Mouse (Mus musculus) limb, embryonic 14.5 days (tissue): ENCODE results near the gene Pi4k2b. TPM values are rescaled to one million over a fixed set of nuclear protein-coding genes. Genes with fewer than 3 reads are reported as not detected.
A peak's percentile ranks its signal among the peaks of the same experiment; 100 is the strongest.
"Not testable (repeated sequence)": the region's sequence is repeated elsewhere in the genome, so short reads cannot be mapped to it uniquely, and the experiment has no call there.

Source experiments
- ATAC-seq: fragments of 200-750 bp; cut with Nextera tagmentation; 2 replicates; pipeline ENCODE4 v1.8.0; 2017; ENCODE audit warnings: low read depth, moderate number of reproducible peaks, moderate TSS enrichment; ENCODE audit not compliant: low FRiP score
- DNase-seq: peaks from one replicate; pipeline ENCODE4 v3.0.0-alpha.2; 2015; ENCODE audit warnings: low spot score
- H3K27ac ChIP-seq: fragments of 300-500 bp; sonication (generic); replicated peaks from 2 replicates; pipeline ENCODE4 v1.5.1; 2014; ENCODE audit warnings: low read depth, mild to moderate bottlenecking, low read length, moderate library complexity, mixed read lengths
- H3K27me3 ChIP-seq: fragments of 300-500 bp; sonication (generic); 2 replicates; pipeline ENCODE4 v1.6.1; 2014; ENCODE audit warnings: low read length, mixed read lengths; ENCODE audit not compliant: control insufficient read depth, insufficient read depth
- H3K36me3 ChIP-seq: fragments of 300-500 bp; sonication (generic); 2 replicates; pipeline ENCODE4 v1.6.1; 2014; ENCODE audit warnings: mild to moderate bottlenecking, low read length, moderate library complexity, mixed read lengths; ENCODE audit not compliant: control insufficient read depth, insufficient read depth
- H3K4me1 ChIP-seq: fragments of 300-500 bp; sonication (generic); 2 replicates; pipeline ENCODE4 v1.6.1; 2014; ENCODE audit warnings: antibody characterized with exemption, low read length, mixed read lengths; ENCODE audit not compliant: control insufficient read depth, insufficient read depth
- H3K4me2 ChIP-seq: fragments of 300-500 bp; sonication (generic); replicated peaks from 2 replicates; pipeline ENCODE4 v1.6.1; 2014; ENCODE audit warnings: low read depth, mild to moderate bottlenecking, low read length, moderate library complexity; ENCODE audit not compliant: severe bottlenecking
- H3K4me3 ChIP-seq: fragments of 300-500 bp; sonication (generic); replicated peaks from 2 replicates; pipeline ENCODE4 v1.5.1; 2014; ENCODE audit warnings: low read length
- H3K9ac ChIP-seq: fragments of 300-500 bp; sonication (generic); 2 replicates; pipeline ENCODE4 v1.6.1; 2014; ENCODE audit warnings: mild to moderate bottlenecking, low read depth, low read length, moderate library complexity; ENCODE audit not compliant: severe bottlenecking
- H3K9me3 ChIP-seq: fragments of 300-500 bp; sonication (generic); 2 replicates; pipeline ENCODE4 v1.6.1; 2016; ENCODE audit warnings: low read length; ENCODE audit not compliant: control insufficient read depth
- POLR2A ChIP-seq: fragments of 200-500 bp; IDR thresholded peaks from 2 replicates; pipeline ENCODE4 v1.8.0; 2012; ENCODE audit warnings: inconsistent platforms, mild to moderate bottlenecking, moderate library complexity, borderline replicate concordance; ENCODE audit not compliant: insufficient read depth, insufficient read length; ENCODE audit errors: extremely low read depth
- WGBS: fragments of 180-500 bp; shearing (Covaris S2); extraction: QIAGEN DNeasy Blood & Tissue Kit; methylation state at CpG from one replicate; pipeline ENCODE4 v1.1.7; 2014; 5-methylcytosine and 5-hydroxymethylcytosine counted together
- polyA plus RNA-seq, 2 experiments: library from polyadenylated mRNA; depleted of rRNA in 1 of 2; stranded (reverse) in 1 of 2; unstranded in 1 of 2; fragments of >200 nt; fragmentation: Nextera tagmentation in 1 of 2; extraction: Ambion mirVana in 1 of 2; gene quantifications; 2 replicates each; pipeline versions ENCODE4 v1.2.1 to v1.2.3; 2012 to 2014

Gene Pi4k2b
- polyA plus RNA-seq (2012; rRNA removed): 23.3 and 27.7 TPM in 2 replicates
- polyA plus RNA-seq (2014; fragmentation: Nextera tagmentation; extraction: Ambion mirVana): 21.9 TPM in 2 replicates

GRCm38 (mm10) chr5:52741391-52742111, at the start of gene Pi4k2b:
Gene Pi4k2b, plus strand, starts transcription at chr5:52741574.
- H3K27me3 ChIP-seq: no peaks in the 10 kb centered on the region
- H3K27ac ChIP-seq: peak within 1 kb of the TSS; percentile 86
- DNase-seq (peak; percentile 58), ATAC-seq (peak; percentile 91)
- H3K36me3 ChIP-seq: no peaks in the 10 kb centered on the region
- H3K4me2 ChIP-seq: peak within 1 kb of the TSS; percentile 61
- no peaks in the 10 kb centered on the region for H3K9me3 ChIP-seq
- peaks cover 8% of the 10 kb centered on the region; the same call in 1 of the 2 replicates for H3K4me1 ChIP-seq
- WGBS: under 1% methylated on average over 33 of the region's 75 CpGs
- H3K4me3 ChIP-seq: peak within 1 kb of the TSS; percentile 58
- 0 out of 2 replicates have a peak, but pooled peaks have one; percentile 51 for TF ChIP-seq POLR2A
- peak within 1 kb of the TSS; percentile 85 for H3K9ac ChIP-seq

DNA sequence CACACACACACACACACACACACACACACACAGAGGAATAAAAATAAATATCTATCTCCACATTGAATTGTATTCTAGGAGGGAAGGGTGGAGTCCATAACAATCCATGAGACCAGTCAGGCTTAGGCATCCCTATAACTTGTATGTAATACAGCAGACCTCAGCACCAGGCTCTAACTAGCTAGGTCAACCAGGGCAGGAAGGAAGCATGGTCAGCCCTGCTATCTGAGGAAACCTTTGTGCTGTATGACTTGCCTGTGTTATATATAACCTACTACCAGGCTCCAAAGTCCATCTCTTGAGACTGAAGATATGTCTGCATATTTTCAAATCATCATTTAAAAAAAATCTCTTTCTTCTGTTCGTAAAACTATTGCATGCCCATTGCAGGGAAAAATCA, 44.1 kb upstream of the Pi4k2b start:
- Histone ChIP-seq H3K4me2 (no peak overlapping the region), H3K27ac (no peak overlapping the region), H3K36me3 (no peaks in the 10 kb centered on the region), H3K9me3 (no peaks in the 10 kb centered on the region), H3K4me1 (no peaks in the 10 kb centered on the region), H3K27me3 (no peaks in the 10 kb centered on the region), H3K9ac (no peak overlapping the region), H3K4me3 (no peak overlapping the region)
- TF ChIP-seq POLR2A: no peak
- DNase-seq: no peak
- WGBS: 88% methylated on average over 1 of the region's 1 CpGs
- ATAC-seq: no peak

- not testable (repeated sequence) for H3K9me3 ChIP-seq, ATAC-seq
- WGBS: 79% methylated on average over 7 of the region's 7 CpGs
Observed at GRCm38 (mm10) chr5:52697882-52698440, 43.4 kb upstream of the Pi4k2b start.

GRCm38 (mm10) chr5:52704562-52704961, 36.8 kb upstream of the Pi4k2b start:
- Histone ChIP-seq H3K36me3 (no peaks in the 10 kb centered on the region), H3K4me3 (no peak overlapping the region), H3K27ac (no peak overlapping the region), H3K4me1 (no peaks in the 10 kb centered on the region), H3K9me3 (no peaks in the 10 kb centered on the region), H3K4me2 (no peak overlapping the region), H3K27me3 (no peaks in the 10 kb centered on the region), H3K9ac (no peak overlapping the region)
- no peak for DNase-seq
- TF ChIP-seq POLR2A: no peak
- no peak for ATAC-seq
- 74% methylated on average over 4 of the region's 4 CpGs for WGBS

More at GRCm38 (mm10) chr5:52697882-52698440, 43.4 kb upstream of the Pi4k2b start:
- H3K4me3 ChIP-seq, H3K36me3 ChIP-seq, H3K4me1 ChIP-seq, H3K9ac ChIP-seq, H3K27ac ChIP-seq, H3K27me3 ChIP-seq, DNase-seq, H3K4me2 ChIP-seq: not testable (repeated sequence)

DNA sequence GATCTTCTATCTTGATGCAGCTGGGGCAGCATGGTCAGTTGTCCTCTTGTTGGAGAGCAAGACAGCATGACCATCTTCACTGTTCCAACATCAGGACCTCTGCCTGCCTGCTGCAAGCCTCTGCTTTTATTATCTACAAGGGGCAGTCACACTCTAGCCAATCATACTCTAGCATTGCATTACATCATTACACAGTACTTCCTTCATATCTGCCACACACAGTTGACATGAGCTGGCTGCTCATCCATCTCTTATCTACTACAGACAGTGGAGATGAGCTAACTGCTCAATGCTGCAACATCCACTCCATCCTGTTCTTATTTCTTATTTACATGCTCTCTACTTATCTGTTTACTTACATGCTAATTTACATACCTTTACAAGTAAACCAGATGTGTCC, 28.7 kb upstream of the Pi4k2b start:
- H3K4me2 ChIP-seq: no peak overlapping the region
- no peaks in the 10 kb centered on the region for H3K36me3 ChIP-seq
- no peaks in the 10 kb centered on the region for H3K9me3 ChIP-seq
- no peaks in the 10 kb centered on the region for H3K4me1 ChIP-seq
- ATAC-seq (no peak), DNase-seq (no peak)
- H3K9ac ChIP-seq: no peak overlapping the region
- H3K4me3 ChIP-seq: no peak overlapping the region
- H3K27ac ChIP-seq: no peak overlapping the region
- H3K27me3 ChIP-seq: no peaks in the 10 kb centered on the region
- no peak for TF ChIP-seq POLR2A
